ENCODE assay signal across 9 mouse cellular contexts in the genomic region with DNA sequence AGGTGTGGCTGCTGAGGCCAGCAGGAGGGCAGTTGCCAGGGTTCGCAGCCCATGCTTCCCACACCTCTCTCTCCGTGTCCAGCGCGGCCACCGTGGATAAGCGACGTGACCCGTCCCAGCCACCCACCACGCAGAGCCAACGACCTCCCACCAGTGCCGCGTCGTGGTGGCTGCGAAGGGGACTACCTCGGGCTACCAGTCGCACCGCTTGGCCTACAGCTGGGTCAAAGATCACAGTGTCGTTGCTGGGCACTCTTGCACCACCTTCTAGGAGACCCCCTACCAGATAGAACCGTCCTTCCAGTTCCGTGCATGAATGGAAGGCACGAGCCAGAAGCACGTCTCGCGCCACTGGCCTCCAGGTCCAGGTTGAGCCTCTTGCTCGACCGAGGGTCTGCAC. TPM values are rescaled to one million over a fixed set of nuclear protein-coding genes. Genes with fewer than 3 reads are reported as not detected.
A peak's percentile ranks its signal among the peaks of the same experiment; 100 is the strongest.
DNase-seq lines count a peak whose midpoint lies in the region; ATAC-seq and TF ChIP-seq lines count a peak whose summit lies in the region.
"Had no signal": no experiment of that assay in that cellular context is flagged by ENCODE, and none has a peak within 500 bp of the region (broad histone marks: within the 10 kb centered on the region; RNA-seq: fewer than 3 reads in every experiment).

No protein-coding gene starts in this region.

- H3K9ac ChIP-seq in lung, embryonic 15.5 days, result peak overlapping the region; percentile 42
- peak overlapping the region; percentile 63 for H3K9ac ChIP-seq in forebrain, embryonic 12.5 days
- H3K9ac ChIP-seq in limb, embryonic 13.5 days, result peak overlapping the region; percentile 78
- peak overlapping the region; percentile 78 for H3K9ac ChIP-seq in neural tube, embryonic 14.5 days (replicated peaks; ENCODE audit: low read depth, low read length)

- intact Hi-C loops in gastrocnemius, adult 2 months (cut with DNase I), result loop anchor here (5.0 to 10.0 kb wide), 3 partner anchors 52 to 205 kb away; a partner anchor contains a TSS
- intact Hi-C loops in gastrocnemius, postnatal 36 days (cut with DNase I), result loop anchor here (5.0 to 10.0 kb wide), 3 partner anchors 52 to 205 kb away; a partner anchor contains a TSS

- peak overlapping the region; percentile 75 for H3K4me2 ChIP-seq in lung, embryonic 15.5 days
- peak overlapping the region; percentile 81 for H3K4me2 ChIP-seq in forebrain, embryonic 12.5 days
- peak overlapping the region; percentile 84 for H3K4me2 ChIP-seq in limb, embryonic 13.5 days (replicated peaks)
- peak overlapping the region; percentile 84 for H3K4me2 ChIP-seq in neural tube, embryonic 14.5 days (ENCODE audit: low read depth, low read length)

- DNase-seq in gastrocnemius, adult 2 months, result peak; percentile 34
- no peak for DNase-seq in gastrocnemius, postnatal 36 days
- DNase-seq in lung, adult 18-20 months, result no peak

- no peaks in the 10 kb centered on the region for H3K27me3 ChIP-seq in lung, embryonic 15.5 days
- no peaks in the 10 kb centered on the region for H3K27me3 ChIP-seq in forebrain, embryonic 12.5 days
- peaks cover 2% of the 10 kb centered on the region; the same call in 1 of the 2 replicates for H3K27me3 ChIP-seq in limb, embryonic 13.5 days
- H3K27me3 ChIP-seq in neural tube, embryonic 14.5 days (ENCODE audit: control insufficient read depth, insufficient read depth, low read length), result no peaks in the 10 kb centered on the region
- H3K27me3 ChIP-seq: CH12.LX had no signal

- peaks cover 15% of the 10 kb centered on the region for H3K4me1 ChIP-seq in lung, embryonic 15.5 days
- peaks cover 10% of the 10 kb centered on the region for H3K4me1 ChIP-seq in forebrain, embryonic 12.5 days
- H3K4me1 ChIP-seq in limb, embryonic 13.5 days, result peaks cover 22% of the 10 kb centered on the region
- peaks cover 7% of the 10 kb centered on the region for H3K4me1 ChIP-seq in neural tube, embryonic 14.5 days (ENCODE audit: control insufficient read depth, insufficient read depth, low read length)

- no peaks in the 10 kb centered on the region; the same call in 1 of the 2 replicates for H3K9me3 ChIP-seq in lung, embryonic 15.5 days
- no peaks in the 10 kb centered on the region for H3K9me3 ChIP-seq in forebrain, embryonic 12.5 days
- H3K9me3 ChIP-seq in limb, embryonic 13.5 days, result peaks cover 7% of the 10 kb centered on the region
- H3K9me3 ChIP-seq in neural tube, embryonic 14.5 days (ENCODE audit: control insufficient read depth, low read length), result no peaks in the 10 kb centered on the region

- 8% methylated on average over 26 of the region's 26 CpGs for WGBS in lung, embryonic 15.5 days
- 3% methylated on average over 23 of the region's 26 CpGs for WGBS in forebrain, embryonic 12.5 days
- 3% methylated on average over 24 of the region's 26 CpGs for WGBS in limb, embryonic 13.5 days
- WGBS in neural tube, embryonic 14.5 days, result 4% methylated on average over 26 of the region's 26 CpGs

- ATAC-seq in lung, embryonic 15.5 days (ENCODE audit: borderline replicate concordance, extremely low read depth, low FRiP score, low TSS enrichment), result peak; percentile 37; the same call in 1 of the 2 replicates
- no peak for ATAC-seq in forebrain, embryonic 12.5 days (ENCODE audit: low FRiP score)
- no peak; the same call in none of the 2 replicates for ATAC-seq in limb, embryonic 13.5 days (ENCODE audit: low FRiP score, low read depth)
- no peak; the same call in 1 of the 2 replicates for ATAC-seq in neural tube, embryonic 14.5 days (ENCODE audit: low read depth)
- no peak for ATAC-seq in activated CD4-positive, CD25-positive, alpha-beta regulatory T cell, adult 4 months

- peaks cover 30% of the 10 kb centered on the region for H3K36me3 ChIP-seq in lung, embryonic 15.5 days
- peaks cover 21% of the 10 kb centered on the region for H3K36me3 ChIP-seq in forebrain, embryonic 12.5 days (replicated peaks)
- H3K36me3 ChIP-seq in limb, embryonic 13.5 days, result peaks cover 34% of the 10 kb centered on the region
- H3K36me3 ChIP-seq in neural tube, embryonic 14.5 days (ENCODE audit: control insufficient read depth, insufficient read depth, low read length), result peaks cover 7% of the 10 kb centered on the region; the same call in 1 of the 2 replicates

- H3K27ac ChIP-seq in gastrocnemius, adult 2 months, result peak overlapping the region; percentile 77
- H3K27ac ChIP-seq in lung, embryonic 15.5 days, result no peak overlapping the region
- peak overlapping the region; percentile 80 for H3K27ac ChIP-seq in forebrain, embryonic 12.5 days
- peak overlapping the region; percentile 74; the same call in 1 of the 2 replicates for H3K27ac ChIP-seq in limb, embryonic 13.5 days
- peak overlapping the region; percentile 86 for H3K27ac ChIP-seq in neural tube, embryonic 14.5 days (ENCODE audit: low read depth, low read length)

- no peak for TF ChIP-seq CTCF in gastrocnemius, adult 2 months (IDR thresholded peaks at IDR 0.05)

- H3K4me3 ChIP-seq in gastrocnemius, adult 2 months, result peak overlapping the region; percentile 72
- peak overlapping the region; percentile 49 for H3K4me3 ChIP-seq in lung, embryonic 15.5 days
- H3K4me3 ChIP-seq in forebrain, embryonic 12.5 days (replicated peaks), result peak overlapping the region; percentile 52
- peak overlapping the region; percentile 56 for H3K4me3 ChIP-seq in limb, embryonic 13.5 days
- peak overlapping the region; percentile 60 for H3K4me3 ChIP-seq in neural tube, embryonic 14.5 days (ENCODE audit: low read depth, low read length)

RNA-seq across cellular contexts. Expression of a gene that starts 0.3 kb away (rescaled TPM):
- not detected for total RNA-seq in gastrocnemius, adult 2 months (2021)
- not detected for total RNA-seq in gastrocnemius, postnatal 36 days (2021)
- polyA plus RNA-seq in lung, embryonic 15.5 days (2015; fragmentation: Nextera tagmentation; extraction: Ambion mirVana), result 2.1 and 2.6 TPM in 2 replicates
- 2.5 and 2.6 TPM in 2 replicates for polyA plus RNA-seq in forebrain, embryonic 12.5 days (2016; fragmentation: Nextera tagmentation; extraction: Ambion mirVana)
- polyA plus RNA-seq in limb, embryonic 13.5 days (2015; fragmentation: Nextera tagmentation; extraction: Ambion mirVana), result 2.2 and 2.3 TPM in 2 replicates
- 3.2 and 5.3 TPM in 2 replicates for polyA plus RNA-seq in neural tube, embryonic 14.5 days (2014; fragmentation: Nextera tagmentation; extraction: Ambion mirVana)
- under 1 TPM in 1 of 2 experiments, not detected in 1; 0.48 TPM for polyA plus RNA-seq in activated CD4-positive, CD25-positive, alpha-beta regulatory T cell, adult 4 months (2017; shearing (Covaris generic))

RNA-seq across cellular contexts. Expression of a gene that starts 9.6 kb away (rescaled TPM):
- total RNA-seq in gastrocnemius, adult 2 months (2021), result under 1 TPM in 1 of 2 experiments, not detected in 1; 0.06 TPM
- total RNA-seq in gastrocnemius, postnatal 36 days (2021), result under 1 TPM in 1 of 2 experiments, not detected in 1; 0.07 TPM
- polyA plus RNA-seq in lung, embryonic 15.5 days (2015; fragmentation: Nextera tagmentation; extraction: Ambion mirVana), result 5.1 and 7.3 TPM in 2 replicates
- polyA plus RNA-seq in forebrain, embryonic 12.5 days (2016; fragmentation: Nextera tagmentation; extraction: Ambion mirVana), result 1.0 and 1.1 TPM in 2 replicates
- 11.7 and 13.7 TPM in 2 replicates for polyA plus RNA-seq in limb, embryonic 13.5 days (2015; fragmentation: Nextera tagmentation; extraction: Ambion mirVana)
- polyA plus RNA-seq in neural tube, embryonic 14.5 days (2014; fragmentation: Nextera tagmentation; extraction: Ambion mirVana), result 2.2 and 2.8 TPM in 2 replicates
- under 1 TPM in 1 of 2 experiments, not detected in 1; 0.09 TPM for polyA plus RNA-seq in activated CD4-positive, CD25-positive, alpha-beta regulatory T cell, adult 4 months (2017; shearing (Covaris generic))

RNA-seq across cellular contexts. Expression of a gene that starts 14.8 kb away (rescaled TPM):
- total RNA-seq in gastrocnemius, adult 2 months (2021), result 100 to 1,000 TPM in 1 of 2 experiments, 10 to 100 TPM in 1; 93.2 to 101 TPM
- 10 to 100 TPM; 85.7 to 91.7 TPM for total RNA-seq in gastrocnemius, postnatal 36 days (2021)
- 83.8 and 91.3 TPM in 2 replicates for polyA plus RNA-seq in lung, embryonic 15.5 days (2015; fragmentation: Nextera tagmentation; extraction: Ambion mirVana)
- 167 and 178 TPM in 2 replicates for polyA plus RNA-seq in forebrain, embryonic 12.5 days (2016; fragmentation: Nextera tagmentation; extraction: Ambion mirVana)
- polyA plus RNA-seq in limb, embryonic 13.5 days (2015; fragmentation: Nextera tagmentation; extraction: Ambion mirVana), result 120 and 128 TPM in 2 replicates
- 58.1 and 67.6 TPM in 2 replicates for polyA plus RNA-seq in neural tube, embryonic 14.5 days (2014; fragmentation: Nextera tagmentation; extraction: Ambion mirVana)
- polyA plus RNA-seq in activated CD4-positive, CD25-positive, alpha-beta regulatory T cell, adult 4 months (2017; shearing (Covaris generic)), result 10 to 100 TPM; 34.7 to 60.5 TPM

RNA-seq across cellular contexts. Expression of a gene that starts 14.8 kb away (rescaled TPM):
- 10 to 100 TPM; 29.4 to 30.4 TPM for total RNA-seq in gastrocnemius, adult 2 months (2021)
- total RNA-seq in gastrocnemius, postnatal 36 days (2021), result 10 to 100 TPM; 23.2 to 23.9 TPM
- 38.3 and 42.6 TPM in 2 replicates for polyA plus RNA-seq in lung, embryonic 15.5 days (2015; fragmentation: Nextera tagmentation; extraction: Ambion mirVana)
- 46.4 and 48.7 TPM in 2 replicates for polyA plus RNA-seq in forebrain, embryonic 12.5 days (2016; fragmentation: Nextera tagmentation; extraction: Ambion mirVana)
- 43.5 and 43.9 TPM in 2 replicates for polyA plus RNA-seq in limb, embryonic 13.5 days (2015; fragmentation: Nextera tagmentation; extraction: Ambion mirVana)
- 40.2 and 43.5 TPM in 2 replicates for polyA plus RNA-seq in neural tube, embryonic 14.5 days (2014; fragmentation: Nextera tagmentation; extraction: Ambion mirVana)
- polyA plus RNA-seq in activated CD4-positive, CD25-positive, alpha-beta regulatory T cell, adult 4 months (2017; shearing (Covaris generic)), result 10 to 100 TPM; 26.3 to 29.7 TPM

RNA-seq across cellular contexts. Expression of a gene that starts 28.5 kb away (rescaled TPM):
- total RNA-seq in gastrocnemius, adult 2 months (2021), result under 1 TPM; 0.38 to 0.73 TPM
- under 1 TPM; 0.94 to 0.99 TPM for total RNA-seq in gastrocnemius, postnatal 36 days (2021)
- polyA plus RNA-seq in lung, embryonic 15.5 days (2015; fragmentation: Nextera tagmentation; extraction: Ambion mirVana), result 2.2 and 3.4 TPM in 2 replicates
- polyA plus RNA-seq in forebrain, embryonic 12.5 days (2016; fragmentation: Nextera tagmentation; extraction: Ambion mirVana), result 0.69 and 0.75 TPM in 2 replicates
- 1.4 and 1.5 TPM in 2 replicates for polyA plus RNA-seq in limb, embryonic 13.5 days (2015; fragmentation: Nextera tagmentation; extraction: Ambion mirVana)
- polyA plus RNA-seq in neural tube, embryonic 14.5 days (2014; fragmentation: Nextera tagmentation; extraction: Ambion mirVana), result 0.25 and 0.61 TPM in 2 replicates
- polyA plus RNA-seq in activated CD4-positive, CD25-positive, alpha-beta regulatory T cell, adult 4 months (2017; shearing (Covaris generic)), result 10 to 100 TPM; 71.7 to 78.8 TPM
